Mouse (Mus musculus): ENCODE results near the gene Cramp1l.

DNA sequence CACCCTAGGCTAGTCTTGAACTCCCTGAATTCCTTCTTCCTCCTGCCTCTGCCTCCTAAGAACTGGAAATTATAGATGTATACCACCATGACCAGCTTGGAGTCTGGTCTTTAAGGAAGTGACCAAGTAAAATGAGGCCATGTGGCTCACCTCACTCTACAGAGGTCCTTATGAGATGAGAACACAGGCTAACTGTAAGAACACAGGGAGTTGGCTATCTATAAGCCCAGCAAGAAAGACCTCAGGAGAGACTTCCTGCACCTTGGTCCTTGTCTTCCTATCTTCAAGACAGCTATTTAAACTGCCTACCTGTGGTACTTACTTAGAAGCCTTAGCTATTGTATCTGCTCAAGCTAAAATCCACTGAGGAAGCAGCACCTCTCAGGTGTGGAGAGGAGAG is 101.6 kb downstream of the Cramp1l start:
- TF ChIP-seq POLR2A (IDR thresholded peaks at IDR 0.05; ENCODE audit: insufficient read depth, low read length) (no peak), CTCF (IDR thresholded peaks at IDR 0.05; ENCODE audit: low read depth, low read length) (no peak), EP300 (IDR thresholded peaks at IDR 0.05; ENCODE audit: insufficient read depth, low read depth, low read length) (no peak)
